Mouse (Mus musculus) midbrain, embryonic 11.5 days (tissue): ENCODE data around the gene Gcnt1. TPM values are rescaled to one million over a fixed set of nuclear protein-coding genes. Genes with fewer than 3 reads are reported as not detected.

Experiments
- ATAC-seq: fragments of 200-750 bp; cut with Nextera tagmentation; 2 replicates; pipeline ENCODE4 v1.8.0; 2017; ENCODE audit warnings: moderate TSS enrichment, moderate library complexity; ENCODE audit not compliant: low FRiP score
- DNase-seq: peaks from one replicate; pipeline ENCODE4 v3.0.0; 2015; ENCODE audit warnings: low spot score; ENCODE audit errors: missing footprints
- H3K27ac ChIP-seq: fragments of 300-500 bp; sonication (generic); 2 replicates; pipeline ENCODE4 v1.5.1; 2014; ENCODE audit warnings: low read depth, low read length
- H3K27me3 ChIP-seq: fragments of 300-500 bp; sonication (generic); 2 replicates; pipeline ENCODE4 v1.6.1; 2014; ENCODE audit warnings: mild to moderate bottlenecking, low read length, moderate library complexity, mixed read lengths; ENCODE audit not compliant: control insufficient read depth, insufficient read depth
- H3K36me3 ChIP-seq: fragments of 300-500 bp; sonication (generic); 2 replicates; pipeline ENCODE4 v1.6.1; 2014; ENCODE audit warnings: mild to moderate bottlenecking, low read length, moderate library complexity, mixed read lengths; ENCODE audit not compliant: control insufficient read depth, insufficient read depth
- H3K4me1 ChIP-seq: fragments of 300-500 bp; sonication (generic); 2 replicates; pipeline ENCODE4 v1.6.1; 2014; ENCODE audit warnings: low read length; ENCODE audit not compliant: control insufficient read depth, insufficient read depth
- H3K4me2 ChIP-seq: fragments of 300-500 bp; sonication (generic); 2 replicates; pipeline ENCODE4 v1.6.1; 2014; ENCODE audit warnings: mild to moderate bottlenecking, moderate library complexity
- H3K4me3 ChIP-seq: fragments of 300-500 bp; sonication (generic); 2 replicates; pipeline ENCODE4 v1.5.1; 2014; ENCODE audit warnings: low read depth, low read length
- H3K9ac ChIP-seq: fragments of 300-500 bp; sonication (generic); 2 replicates; pipeline ENCODE4 v1.6.1; 2014; ENCODE audit warnings: low read length
- H3K9me3 ChIP-seq: fragments of 300-500 bp; sonication (generic); 2 replicates; pipeline ENCODE4 v1.6.1; 2016; ENCODE audit warnings: low read length; ENCODE audit not compliant: control insufficient read depth
- WGBS: fragments of 180-500 bp; shearing (Covaris S2); extraction: QIAGEN DNeasy Blood & Tissue Kit; methylation state at CpG from one replicate; pipeline ENCODE4 v1.1.7; 2014; 5-methylcytosine and 5-hydroxymethylcytosine counted together
- polyA plus RNA-seq: library from polyadenylated mRNA; unstranded; fragments of >200 nt; fragmentation: Nextera tagmentation; extraction: Ambion mirVana; gene quantifications from 2 replicates; pipeline ENCODE4 v1.2.1, GENCODE M21; 2014

Gcnt1 gene
- polyA plus RNA-seq, 1 experiment from 2014 or later = 4.2 TPM

- no peak for DNase-seq
Measured at GRCm38 (mm10) chr19:17344881-17345280, 27.8 kb downstream of the Gcnt1 start.

GRCm38 (mm10) chr19:17339563-17339962 lies 33.1 kb downstream of the Gcnt1 start:
- ATAC-seq (no peak), DNase-seq (no peak)
- Histone ChIP-seq H3K27ac (no peak overlapping the region), H3K27me3 (no peaks in the 10 kb centered on the region), H3K4me1 (no peaks in the 10 kb centered on the region), H3K9ac (no peak overlapping the region), H3K36me3 (no peaks in the 10 kb centered on the region), H3K9me3 (no peaks in the 10 kb centered on the region), H3K4me2 (no peak overlapping the region), H3K4me3 (no peak overlapping the region)
- WGBS = 94% methylated on average over 2 of the region's 2 CpGs

More at GRCm38 (mm10) chr19:17344881-17345280, 27.8 kb downstream of the Gcnt1 start:
- no peak overlapping the region for H3K4me3 ChIP-seq
- no peaks in the 10 kb centered on the region for H3K27me3 ChIP-seq
- no peaks in the 10 kb centered on the region for H3K4me1 ChIP-seq
- no peaks in the 10 kb centered on the region for H3K36me3 ChIP-seq
- 94% methylated on average over 7 of the region's 7 CpGs for WGBS
- no peak overlapping the region for H3K4me2 ChIP-seq
- no peak overlapping the region for H3K9ac ChIP-seq
- no peak overlapping the region for H3K27ac ChIP-seq
- ATAC-seq = no peak
- H3K9me3 ChIP-seq = no peaks in the 10 kb centered on the region

DNA sequence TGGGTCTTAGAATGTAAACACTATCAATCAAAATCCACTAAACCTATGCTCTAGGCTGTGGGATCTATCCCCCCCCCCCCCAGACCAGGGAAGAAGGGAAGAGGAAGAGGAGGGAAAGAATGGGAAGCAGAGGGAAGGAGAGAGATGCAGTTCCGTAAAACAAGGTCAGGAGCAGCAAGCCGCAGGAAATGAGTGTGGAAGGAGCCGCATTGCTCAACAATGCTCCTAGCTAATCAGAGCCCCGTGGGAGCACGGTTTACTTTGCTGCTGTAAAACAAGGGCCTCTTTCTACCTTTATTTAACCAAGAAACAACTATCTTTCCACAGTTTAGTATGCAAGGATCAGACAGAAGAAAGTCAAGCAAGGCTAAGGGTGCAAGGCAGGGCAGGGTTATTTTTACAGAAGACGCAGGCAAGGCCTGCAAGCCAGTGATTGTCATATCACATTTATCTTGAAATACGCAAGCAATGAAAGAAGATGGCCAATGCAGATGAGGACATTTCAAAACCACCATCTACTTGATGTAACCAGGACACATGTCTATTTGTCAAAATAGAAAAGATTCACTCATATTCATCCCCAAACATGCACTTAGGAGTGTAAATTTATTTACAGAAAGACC lies 35.5 kb downstream of the Gcnt1 start:
- 70% methylated on average over 7 of the region's 7 CpGs for WGBS
- Histone ChIP-seq H3K9me3 (no peaks in the 10 kb centered on the region), H3K4me1 (no peaks in the 10 kb centered on the region), H3K27me3 (no peaks in the 10 kb centered on the region), H3K36me3 (no peaks in the 10 kb centered on the region), H3K4me3 (no peak overlapping the region), H3K27ac (no peak overlapping the region), H3K4me2 (no peak overlapping the region), H3K9ac (no peak overlapping the region)
- ATAC-seq = no peak
- no peak for DNase-seq

GRCm38 (mm10) chr19:17336646-17337045 lies 36.0 kb downstream of the Gcnt1 start:
- no peak overlapping the region for H3K9ac ChIP-seq
- H3K4me2 ChIP-seq = no peak overlapping the region
- H3K9me3 ChIP-seq = no peaks in the 10 kb centered on the region
- no peak for ATAC-seq
- H3K4me1 ChIP-seq = no peaks in the 10 kb centered on the region
- H3K36me3 ChIP-seq = no peaks in the 10 kb centered on the region
- H3K27ac ChIP-seq = no peak overlapping the region
- no peaks in the 10 kb centered on the region for H3K27me3 ChIP-seq
- no peak for DNase-seq
- no peak overlapping the region for H3K4me3 ChIP-seq
- 57% methylated on average over 7 of the region's 7 CpGs for WGBS

DNA sequence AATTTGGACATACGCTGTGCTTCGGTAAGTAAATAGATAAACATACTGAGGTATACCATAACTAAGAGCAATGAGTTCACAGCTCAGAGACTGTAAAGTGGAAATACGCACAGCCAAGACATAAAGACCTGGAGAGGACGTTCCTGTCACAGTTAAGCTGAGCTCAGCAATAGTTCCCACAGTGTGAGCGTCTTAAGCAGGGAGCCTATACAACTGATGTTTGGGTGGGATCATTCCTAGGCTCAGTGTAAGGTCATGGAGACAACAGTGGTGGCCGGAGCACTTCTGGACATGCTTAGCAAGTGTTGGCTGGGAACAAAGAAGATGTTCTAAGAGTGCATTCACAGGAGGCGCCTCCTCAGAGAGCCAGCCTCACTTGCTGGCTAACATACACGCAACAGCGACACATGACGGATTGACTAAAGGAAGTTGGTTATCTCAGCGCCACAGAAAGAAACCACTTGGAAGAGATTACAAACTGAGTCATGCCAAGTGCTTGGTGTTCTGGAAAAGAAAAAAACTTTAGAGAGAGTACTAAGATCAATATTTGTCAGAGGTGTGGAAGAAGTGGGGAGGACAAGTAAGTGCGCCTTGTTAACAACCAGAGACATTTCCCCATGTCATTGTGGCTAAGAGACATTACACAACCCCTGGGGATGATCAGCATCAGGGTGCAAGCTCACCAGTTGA lies 37.9 kb downstream of the Gcnt1 start:
- Histone ChIP-seq H3K27me3 (no peaks in the 10 kb centered on the region), H3K4me2 (no peak overlapping the region), H3K9me3 (no peaks in the 10 kb centered on the region), H3K27ac (no peak overlapping the region), H3K4me1 (no peaks in the 10 kb centered on the region), H3K9ac (no peak overlapping the region), H3K4me3 (no peak overlapping the region), H3K36me3 (no peaks in the 10 kb centered on the region)
- DNase-seq (no peak), ATAC-seq (no peak)
- 89% methylated on average over 12 of the region's 12 CpGs for WGBS

DNA sequence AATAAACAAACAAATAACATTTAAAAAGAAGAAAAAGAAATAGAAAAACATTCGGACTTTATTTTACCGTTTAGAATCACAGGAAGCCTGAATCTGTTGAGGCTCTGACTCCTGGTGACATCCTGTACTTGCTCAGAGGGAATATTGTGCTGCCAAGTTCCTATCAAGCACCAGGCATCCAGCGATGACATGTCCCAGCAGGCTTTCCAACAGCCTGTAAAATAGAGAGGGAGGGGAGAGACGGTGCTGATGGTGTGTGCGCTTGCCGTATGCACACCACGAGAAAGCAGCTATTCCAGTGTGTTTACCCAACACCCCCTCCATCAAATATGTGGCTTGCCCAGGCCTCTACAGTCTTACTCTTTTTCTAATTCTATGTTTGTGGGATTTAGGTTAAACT lies 39.6 kb downstream of the Gcnt1 start:
- Histone ChIP-seq H3K4me2 (no peak overlapping the region), H3K27ac (no peak overlapping the region), H3K27me3 (no peaks in the 10 kb centered on the region), H3K4me3 (no peak overlapping the region), H3K9me3 (no peaks in the 10 kb centered on the region), H3K9ac (no peak overlapping the region), H3K4me1 (no peaks in the 10 kb centered on the region), H3K36me3 (no peaks in the 10 kb centered on the region)
- WGBS = 77% methylated on average over 7 of the region's 7 CpGs
- DNase-seq (no peak), ATAC-seq (no peak)

DNA sequence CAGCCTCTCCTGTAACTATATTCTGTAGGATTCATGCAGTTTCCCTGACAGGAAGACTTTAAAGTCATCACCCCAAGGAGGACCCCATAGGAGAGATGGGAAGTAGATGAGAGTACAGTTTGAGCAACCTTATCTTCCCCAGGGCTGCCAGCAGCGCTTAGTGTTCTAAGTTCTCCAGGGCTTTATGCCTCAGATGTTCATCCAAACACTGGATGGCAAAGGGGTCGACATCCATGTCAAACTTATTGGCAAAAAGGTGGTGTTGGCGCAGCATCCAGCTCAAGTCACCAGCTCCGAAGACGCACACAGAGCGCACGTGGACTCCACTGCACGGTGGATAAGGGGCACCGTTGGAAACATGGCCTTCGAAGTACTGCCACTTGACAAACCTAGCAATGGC lies 43.7 kb downstream of the Gcnt1 start:
- WGBS = 94% methylated on average over 10 of the region's 10 CpGs

GRCm38 (mm10) chr19:17327881-17328404 lies 44.7 kb downstream of the Gcnt1 start:
- DNase-seq (no peak), ATAC-seq (no peak)
- Histone ChIP-seq H3K27ac (no peak overlapping the region), H3K36me3 (no peaks in the 10 kb centered on the region), H3K4me3 (no peak overlapping the region), H3K4me2 (no peak overlapping the region), H3K27me3 (no peaks in the 10 kb centered on the region), H3K9ac (no peak overlapping the region), H3K9me3 (no peaks in the 10 kb centered on the region), H3K4me1 (no peaks in the 10 kb centered on the region)
- 87% methylated on average over 6 of the region's 6 CpGs for WGBS

More for the DNA sequence above, 43.7 kb downstream of the Gcnt1 start:
- Histone ChIP-seq H3K9ac (no peak overlapping the region), H3K4me1 (no peaks in the 10 kb centered on the region), H3K9me3 (no peaks in the 10 kb centered on the region), H3K36me3 (no peaks in the 10 kb centered on the region), H3K27ac (no peak overlapping the region), H3K4me2 (no peak overlapping the region), H3K4me3 (no peak overlapping the region), H3K27me3 (no peaks in the 10 kb centered on the region)
- ATAC-seq = no peak
- DNase-seq = no peak

- Histone ChIP-seq H3K9ac (no peak overlapping the region), H3K36me3 (no peaks in the 10 kb centered on the region), H3K4me2 (no peak overlapping the region), H3K27me3 (no peaks in the 10 kb centered on the region), H3K4me1 (no peaks in the 10 kb centered on the region), H3K4me3 (no peak overlapping the region), H3K9me3 (no peaks in the 10 kb centered on the region), H3K27ac (no peak overlapping the region)
- WGBS = 90% methylated on average over 5 of the region's 5 CpGs
- ATAC-seq = no peak
- no peak for DNase-seq
Measured at GRCm38 (mm10) chr19:17323689-17324241, 48.9 kb downstream of the Gcnt1 start.
